Mouse (Mus musculus) Patski (cell line): ENCODE measurements around the gene Rpp25. TPM values are rescaled to one million over a fixed set of nuclear protein-coding genes. Genes with fewer than 3 reads are reported as not detected.

Experiments used
- ATAC-seq: fragments of 100-300 bp; one replicate; pipeline ENCODE4 v1.8.0; 2021
- CTCF ChIA-PET: fragments of 350-600 bp; sonication (Branson Sonifier 250); formaldehyde crosslinking; loops from one replicate; lab custom pipeline; 2022; ENCODE audit warnings: inconsistent platforms; lab: Charles Lee
- POLR2A ChIA-PET: fragments of 350-600 bp; sonication (Branson Sonifier 250); formaldehyde crosslinking; loops from one replicate; lab custom pipeline; 2022; ENCODE audit warnings: antibody characterized with exemption, inconsistent platforms; lab: Charles Lee
- DNase-seq: peaks from one replicate; pipeline ENCODE4 v3.0.0-alpha.2; 2011; ENCODE audit warnings: low read depth, low spot score
- H3K27me3 ChIP-seq: fragments of 371-371 bp; one replicate; pipeline ENCODE4 v1.5.1; 2021
- CTCF ChIP-seq: fragments of 100-300 bp; IDR thresholded peaks from one replicate; pipeline ENCODE4 v1.5.1; 2021
- in situ Hi-C: fragments of 300-500 bp; cut with MboI; formaldehyde crosslinking; loops from 3 replicates; pipeline ENCODE4 v1.11.1; 2018; ENCODE audit warnings: low pct_unique_long_range_greater_than_20kb, mixed read lengths
- polyA plus RNA-seq: library from polyadenylated mRNA; unstranded; gene quantifications from one replicate; pipeline ENCODE4 v1.2.3, GENCODE M21; 2021

Gene Rpp25
- polyA plus RNA-seq, 1 experiment from 2014 or later, result 0.39 TPM

DNA sequence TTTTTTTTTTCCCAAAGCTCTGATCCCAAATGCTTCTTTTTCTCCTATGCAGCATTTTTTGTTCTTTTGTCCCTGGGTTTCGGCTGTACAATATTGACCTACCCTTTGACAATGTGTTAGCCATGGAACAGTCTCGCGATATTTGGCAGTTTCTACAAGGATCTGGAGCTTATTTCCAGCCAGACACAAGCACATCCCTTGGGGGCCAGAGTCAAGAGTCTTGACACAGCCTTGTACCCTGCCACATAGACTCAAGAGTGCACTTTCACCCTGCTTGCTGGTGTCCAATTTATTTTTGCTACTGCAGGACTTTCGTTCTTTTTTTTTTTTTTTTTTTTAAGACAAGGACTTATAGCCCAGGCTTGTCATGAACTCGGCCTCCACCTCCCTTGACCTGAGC is 32.5 kb downstream of the Rpp25 start:
- CTCF ChIA-PET, result interaction anchor here (2.0 kb wide), 1 partner anchor 15 kb away, joined by 6 read pairs; the partner anchor contains the start of gene Cox5a
- POLR2A ChIA-PET, result interaction anchor here (0.7 to 1.1 kb wide), 3 partner anchors 15 to 307 kb away, joined by 4 to 10 read pairs (median 5); partner anchors contain the start of gene Cox5a
- H3K27me3 ChIP-seq, result no peaks in the 10 kb centered on the region
- TF ChIP-seq CTCF, result no peak
- in situ Hi-C loops, result no loop called here
- no peak for ATAC-seq
- DNase-seq, result no peak

DNA sequence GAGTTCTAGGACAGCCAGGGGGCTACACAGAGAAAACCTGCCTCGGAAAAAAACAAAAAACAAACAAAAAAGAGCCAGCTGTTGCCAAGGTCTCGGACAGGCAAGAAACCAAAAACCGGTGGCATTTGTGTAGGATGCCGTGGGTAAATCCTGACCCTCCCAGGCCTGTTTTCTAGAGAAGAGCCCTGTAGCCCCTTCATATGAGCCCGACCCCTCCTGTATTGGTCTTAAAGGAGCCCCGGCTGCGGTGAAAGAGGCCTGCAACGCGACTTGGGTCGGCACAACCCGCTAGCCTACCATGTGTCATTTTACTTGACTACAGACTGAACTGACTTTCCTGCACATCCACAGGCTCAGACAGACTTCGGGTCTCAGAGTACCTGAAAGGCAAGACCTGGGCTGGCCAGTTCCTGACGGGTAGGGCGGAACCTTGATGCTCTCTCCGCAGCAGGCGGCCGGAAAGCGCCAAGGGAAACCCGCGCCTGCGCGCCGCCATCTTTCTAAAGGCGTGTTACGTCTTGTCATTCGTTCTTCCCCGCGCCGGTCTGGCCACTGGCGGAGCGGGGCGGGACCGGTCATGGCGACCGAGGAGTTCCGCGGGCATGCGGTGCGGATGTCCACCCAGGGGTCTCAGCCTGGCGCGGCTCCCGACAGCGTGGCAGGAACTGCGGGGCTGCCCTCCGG is 33.4 kb downstream of the Rpp25 start, which contains the start of gene Fam219b:
Fam219b (plus strand) TSS at position 485 of the 684 bp plus-strand sequence.
- in situ Hi-C loops, result no loop called here
- no peak for TF ChIP-seq CTCF
- ChIA-PET POLR2A (interaction anchor here (1.3 kb wide), 1 partner anchor 13 kb away, joined by 4 read pairs; no protein-coding TSS in a partner anchor), CTCF (interaction anchor here (2.0 kb wide), 1 partner anchor 16 kb away, joined by 6 read pairs; the partner anchor contains the start of gene Cox5a)
- no peaks in the 10 kb centered on the region for H3K27me3 ChIP-seq
- DNase-seq, result no peak
- ATAC-seq, result peak; percentile 77

GRCm38 (mm10) chr9:57537728-57538181 is 33.9 kb downstream of the Rpp25 start:
- CTCF ChIA-PET, result no interaction called here
- H3K27me3 ChIP-seq, result no peaks in the 10 kb centered on the region
- in situ Hi-C loops, result no loop called here
- DNase-seq (no peak), ATAC-seq (peak; percentile 6)
- TF ChIP-seq CTCF, result no peak
- POLR2A ChIA-PET, result interaction anchor here (1.3 kb wide), 1 partner anchor 12 kb away, joined by 4 read pairs; no protein-coding TSS in a partner anchor

DNA sequence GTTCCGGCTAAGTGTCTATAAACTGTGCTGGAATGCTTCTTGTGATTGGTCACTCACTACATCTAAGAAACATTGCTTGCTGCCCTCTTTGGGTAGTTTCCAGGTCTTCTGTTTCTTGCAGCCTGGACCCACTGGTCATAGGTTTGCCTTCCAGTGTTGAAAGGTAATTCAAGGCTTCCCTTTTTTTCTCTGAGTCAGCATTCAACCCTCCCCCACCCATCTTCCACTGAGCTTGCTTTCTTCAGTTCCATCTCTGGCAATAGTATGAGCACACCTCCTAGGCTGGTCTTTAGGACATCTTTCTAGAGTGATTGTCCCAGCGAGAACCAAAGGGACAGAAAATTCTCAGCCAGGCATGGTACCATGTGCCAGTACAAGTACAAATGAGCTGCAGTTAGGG is 35.7 kb downstream of the Rpp25 start:
- H3K27me3 ChIP-seq, result no peaks in the 10 kb centered on the region
- TF ChIP-seq CTCF, result no peak
- in situ Hi-C loops, result no loop called here
- POLR2A ChIA-PET, result interaction anchor here (0.7 kb wide), 1 partner anchor 13 kb away, joined by 3 read pairs; the partner anchor contains the start of gene Mpi
- ATAC-seq, result no peak
- CTCF ChIA-PET, result no interaction called here
- no peak for DNase-seq

GRCm38 (mm10) chr9:57541312-57541711 is 37.5 kb downstream of the Rpp25 start:
- in situ Hi-C loops, result no loop called here
- ChIA-PET POLR2A (interaction anchor here (0.8 kb wide), 1 partner anchor 10 kb away, joined by 4 read pairs; no protein-coding TSS in a partner anchor), CTCF (interaction anchor here (0.9 to 1.3 kb wide), 8 partner anchors 9 to 110 kb away, joined by 3 to 5 read pairs (median 3); no protein-coding TSS in a partner anchor)
- DNase-seq, result no peak
- no peaks in the 10 kb centered on the region for H3K27me3 ChIP-seq
- TF ChIP-seq CTCF, result no peak
- no peak for ATAC-seq

DNA sequence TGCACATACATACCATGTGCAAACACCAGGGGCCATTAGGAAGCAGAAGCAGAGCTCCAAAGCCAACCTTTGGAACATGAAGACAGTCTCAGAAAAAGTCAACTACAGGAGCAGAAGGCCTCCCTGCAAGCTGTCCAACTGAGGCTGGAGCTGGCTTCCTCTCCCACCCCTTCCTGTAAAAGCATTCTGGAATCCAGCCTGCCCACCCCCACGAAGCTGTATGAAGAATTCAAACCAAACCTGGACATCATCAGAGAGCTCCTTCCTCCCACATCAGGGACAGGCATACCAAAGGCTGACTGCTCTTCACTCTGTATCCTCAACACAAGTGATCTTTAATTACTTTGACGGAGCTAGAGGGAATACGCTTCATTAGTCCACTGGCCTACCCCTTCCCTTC is 40.1 kb downstream of the Rpp25 start:
- CTCF ChIA-PET, result interaction anchor here (0.6 kb wide), 1 partner anchor 9 kb away, joined by 3 read pairs; the partner anchor contains the start of gene Mpi
- H3K27me3 ChIP-seq, result no peaks in the 10 kb centered on the region
- no peak for DNase-seq
- POLR2A ChIA-PET, result interaction anchor here (1.2 kb wide), 1 partner anchor 68 kb away, joined by 3 read pairs; no protein-coding TSS in a partner anchor
- TF ChIP-seq CTCF, result no peak
- in situ Hi-C loops, result no loop called here
- no peak for ATAC-seq

DNA sequence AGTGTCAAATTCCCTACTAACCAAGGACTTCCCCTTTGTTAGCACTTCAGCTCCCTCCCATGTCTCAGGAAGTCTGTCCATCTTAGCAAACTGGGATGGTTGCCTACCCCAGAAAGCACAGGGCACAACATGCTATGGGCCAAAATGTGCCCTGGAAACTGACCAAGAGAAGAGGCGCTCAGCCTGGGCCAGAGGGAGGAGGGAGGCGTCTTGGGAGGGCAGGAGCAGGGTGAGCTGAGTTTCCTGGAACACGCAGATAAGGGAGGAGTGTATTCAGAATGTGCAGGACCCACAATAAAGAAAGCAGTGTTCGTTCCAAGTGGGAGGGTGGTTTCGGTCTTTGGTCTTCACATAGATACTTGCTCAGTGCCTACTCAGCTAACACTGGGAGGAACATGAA is 43.5 kb downstream of the Rpp25 start:
- POLR2A ChIA-PET, result no interaction called here
- no peak for ATAC-seq

GRCm38 (mm10) chr9:57547869-57548268 is 44.0 kb downstream of the Rpp25 start:
- ATAC-seq, result no peak
- H3K27me3 ChIP-seq, result no peaks in the 10 kb centered on the region
- CTCF ChIA-PET, result no interaction called here
- POLR2A ChIA-PET, result no interaction called here
- in situ Hi-C loops, result no loop called here
- no peak for DNase-seq
- TF ChIP-seq CTCF, result no peak

More for the DNA sequence above, 43.5 kb downstream of the Rpp25 start:
- CTCF ChIA-PET, result no interaction called here
- no peak for DNase-seq
- in situ Hi-C loops, result no loop called here
- TF ChIP-seq CTCF, result no peak
- no peaks in the 10 kb centered on the region for H3K27me3 ChIP-seq

DNA sequence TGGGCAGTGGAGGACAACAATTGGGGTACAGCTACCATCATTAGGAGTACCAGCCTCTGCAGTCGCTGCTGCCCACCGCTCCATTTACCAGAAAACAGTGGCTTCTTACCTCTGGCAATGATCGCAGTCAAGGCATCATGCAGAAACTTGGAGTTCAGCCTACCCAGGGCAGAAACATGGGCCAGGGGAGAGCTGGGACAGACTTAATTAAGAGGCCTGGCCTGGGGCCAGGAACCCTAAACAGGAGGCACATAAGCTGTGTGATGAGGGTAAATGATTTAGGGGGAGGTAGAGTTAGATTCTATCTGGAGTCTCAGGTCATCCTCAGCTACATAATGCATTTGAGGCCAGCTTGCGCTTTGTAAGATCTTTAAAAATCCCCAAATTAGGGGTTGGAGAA is 45.4 kb downstream of the Rpp25 start:
- in situ Hi-C loops, result no loop called here

DNA sequence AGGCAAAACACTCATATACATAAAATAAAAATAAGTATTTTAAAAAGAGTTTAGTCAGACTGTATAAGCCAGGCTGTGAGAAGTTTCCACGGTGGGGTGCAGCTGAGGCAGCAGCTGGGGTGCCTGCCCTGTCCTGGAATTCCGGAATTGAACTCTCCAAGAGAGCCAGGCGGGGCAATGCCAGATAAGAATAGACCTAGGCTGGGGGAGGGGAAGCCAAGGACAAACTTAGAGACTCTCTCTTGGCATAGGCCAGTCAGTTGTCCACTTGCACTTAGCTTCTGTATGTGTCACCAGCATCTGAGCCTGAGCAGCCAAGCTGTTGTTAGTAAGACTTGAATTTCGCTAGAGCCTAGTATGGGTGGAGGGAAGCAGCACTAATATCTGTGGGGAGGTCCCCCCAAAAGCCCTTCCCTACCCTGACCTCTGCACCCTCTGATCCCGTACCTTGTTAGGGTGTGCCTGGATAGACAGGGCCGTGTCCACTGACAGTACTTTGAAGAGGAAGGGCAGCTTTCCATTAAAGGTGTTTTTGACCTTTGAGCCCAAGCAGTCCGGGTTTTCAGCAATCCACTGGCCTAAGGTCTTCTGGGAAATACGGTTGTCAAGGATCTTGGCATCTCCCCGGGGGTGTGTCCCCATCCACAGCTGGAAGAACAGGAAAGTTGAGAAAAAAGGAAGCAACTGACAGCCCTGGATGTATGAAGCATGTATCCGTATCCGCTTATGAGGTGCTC is 46.5 kb downstream of the Rpp25 start:
- POLR2A ChIA-PET, result interaction anchor here (1.0 kb wide), 1 partner anchor 12 kb away, joined by 4 read pairs; no protein-coding TSS in a partner anchor
- H3K27me3 ChIP-seq, result no peaks in the 10 kb centered on the region
- no peak for DNase-seq
- TF ChIP-seq CTCF, result no peak
- CTCF ChIA-PET, result interaction anchor here (1.4 to 1.5 kb wide), 2 partner anchors 9 to 35 kb away, joined by 3 to 5 read pairs; no protein-coding TSS in a partner anchor
- in situ Hi-C loops, result no loop called here
- ATAC-seq, result no peak

More for the DNA sequence above, 45.4 kb downstream of the Rpp25 start:
- CTCF ChIA-PET, result no interaction called here
- ATAC-seq, result no peak
- DNase-seq, result no peak
- no peaks in the 10 kb centered on the region for H3K27me3 ChIP-seq
- POLR2A ChIA-PET, result interaction anchor here (0.5 to 0.6 kb wide), 2 partner anchors 18 to 894 kb away, joined by 3 read pairs; no protein-coding TSS in a partner anchor
- TF ChIP-seq CTCF, result no peak
